Mouse (Mus musculus) limb, embryonic 11.5 days (tissue): ENCODE measurements around the gene Acss2. TPM values are rescaled to one million over a fixed set of nuclear protein-coding genes. Genes with fewer than 3 reads are reported as not detected.
"Not testable (repeated sequence)": the region's sequence is repeated elsewhere in the genome, so short reads cannot be mapped to it uniquely, and the experiment has no call there.

Experiments
- ATAC-seq: fragments of 200-750 bp; cut with Nextera tagmentation; 2 replicates; pipeline ENCODE4 v1.8.0; 2017; ENCODE audit warnings: low read depth; ENCODE audit not compliant: insufficient number of reproducible peaks, low FRiP score, low TSS enrichment
- DNase-seq: peaks from one replicate; pipeline ENCODE4 v3.0.0-alpha.2; 2015; ENCODE audit warnings: low spot score
- H3K27ac ChIP-seq: fragments of 300-500 bp; sonication (generic); replicated peaks from 2 replicates; pipeline ENCODE4 v1.5.1; 2014; ENCODE audit warnings: low read depth, mild to moderate bottlenecking, low read length
- H3K27me3 ChIP-seq: fragments of 300-500 bp; sonication (generic); 2 replicates; pipeline ENCODE4 v1.6.1; 2014; ENCODE audit warnings: mild to moderate bottlenecking, low read length, mixed read lengths; ENCODE audit not compliant: control insufficient read depth, insufficient read depth
- H3K36me3 ChIP-seq: fragments of 300-500 bp; sonication (generic); 2 replicates; pipeline ENCODE4 v1.6.1; 2014; ENCODE audit warnings: mild to moderate bottlenecking, low read length, moderate library complexity, mixed read lengths; ENCODE audit not compliant: control insufficient read depth, insufficient read depth
- H3K4me1 ChIP-seq: fragments of 300-500 bp; sonication (generic); 2 replicates; pipeline ENCODE4 v1.6.1; 2014; ENCODE audit warnings: low read length, mixed read lengths; ENCODE audit not compliant: control insufficient read depth, insufficient read depth
- H3K4me2 ChIP-seq: fragments of 300-500 bp; sonication (generic); 2 replicates; pipeline ENCODE4 v1.6.1; 2014; ENCODE audit warnings: low read depth, mild to moderate bottlenecking, moderate library complexity; ENCODE audit not compliant: severe bottlenecking
- H3K4me3 ChIP-seq: fragments of 300-500 bp; sonication (generic); 2 replicates; pipeline ENCODE4 v1.5.1; 2014; ENCODE audit warnings: low read depth, low read length
- H3K9ac ChIP-seq: fragments of 300-500 bp; sonication (generic); 2 replicates; pipeline ENCODE4 v1.6.1; 2014; ENCODE audit warnings: mild to moderate bottlenecking, low read length
- H3K9me3 ChIP-seq: fragments of 300-500 bp; sonication (generic); 2 replicates; pipeline ENCODE4 v1.6.1; 2016; ENCODE audit warnings: low read length; ENCODE audit not compliant: control insufficient read depth
- WGBS: fragments of 180-500 bp; shearing (Covaris S2); extraction: QIAGEN DNeasy Blood & Tissue Kit; methylation state at CpG from one replicate; pipeline ENCODE4 v1.1.7; 2014; 5-methylcytosine and 5-hydroxymethylcytosine counted together
- polyA plus RNA-seq: library from polyadenylated mRNA; unstranded; fragments of >200 nt; fragmentation: Nextera tagmentation; extraction: Ambion mirVana; gene quantifications from 2 replicates; pipeline ENCODE4 v1.2.1, GENCODE M21; 2014

Gene Acss2
- polyA plus RNA-seq, 1 experiment from 2014 or later: 10.7 TPM

- DNase-seq, H3K36me3 ChIP-seq, H3K9ac ChIP-seq, H3K27me3 ChIP-seq, H3K27ac ChIP-seq, ATAC-seq, H3K4me2 ChIP-seq, H3K9me3 ChIP-seq, H3K4me3 ChIP-seq, H3K4me1 ChIP-seq: not testable (repeated sequence)
- 77% methylated on average over 4 of the region's 4 CpGs for WGBS
Observed at GRCm38 (mm10) chr2:155605236-155605589, 87.5 kb downstream of the Acss2 start.

DNA sequence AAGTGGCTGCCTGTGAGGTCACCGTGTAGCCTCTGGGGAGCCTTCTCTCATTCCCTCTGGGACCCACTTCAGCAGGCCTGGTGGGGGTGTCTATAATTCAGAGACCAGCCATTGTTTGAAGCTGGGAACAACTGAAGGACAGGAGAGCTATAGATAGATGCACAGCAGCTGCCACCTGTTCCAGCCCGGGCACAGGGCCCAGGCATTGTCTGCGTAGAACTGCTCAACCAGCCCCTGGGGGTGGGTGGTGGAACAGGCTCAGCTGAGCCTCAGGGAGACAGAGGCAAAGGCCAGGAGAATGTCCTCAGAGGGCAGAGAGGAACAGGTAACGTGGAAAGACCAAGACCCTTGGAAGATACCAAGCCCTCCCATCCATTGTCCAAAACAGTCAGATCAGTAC is 88.6 kb downstream of the Acss2 start:
- Histone ChIP-seq H3K4me2 (no peak overlapping the region), H3K9ac (no peak overlapping the region), H3K4me1 (0 out of 2 replicates have a peak, but pooled peaks cover 2% of the 10 kb centered on the region), H3K36me3 (no peaks in the 10 kb centered on the region; the same call in 1 of the 2 replicates), H3K27ac (no peak overlapping the region), H3K27me3 (no peaks in the 10 kb centered on the region), H3K9me3 (no peaks in the 10 kb centered on the region), H3K4me3 (no peak overlapping the region)
- DNase-seq (no peak), ATAC-seq (no peak)
- WGBS: 88% methylated on average over 4 of the region's 4 CpGs

DNA sequence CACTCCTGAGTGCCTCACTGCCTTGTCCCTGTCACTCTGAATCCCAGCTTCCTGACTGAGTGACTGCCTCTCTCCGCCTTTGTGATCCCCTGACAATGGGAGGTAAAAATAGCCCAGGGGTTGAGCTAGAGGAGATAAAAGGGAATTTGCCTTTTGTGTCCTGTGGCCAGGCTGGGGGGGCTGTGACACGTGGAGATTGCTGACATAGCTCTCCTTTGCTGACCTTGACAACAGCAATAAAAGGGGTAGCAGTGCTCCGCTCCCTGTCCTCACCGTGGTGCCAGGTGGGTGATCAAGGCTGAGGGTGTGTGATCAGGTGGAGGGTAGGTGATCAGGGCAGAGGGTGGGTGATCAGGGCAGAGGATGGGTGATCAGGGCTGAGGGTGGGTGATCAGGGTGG is 93.2 kb downstream of the Acss2 start, which contains the start of gene Myh7b:
Gene Myh7b (plus strand): TSS at position 235 of the 400 bp plus-strand sequence.
- no peak within 1 kb of the TSS for H3K4me3 ChIP-seq
- H3K27ac ChIP-seq: no peak within 1 kb of the TSS
- H3K36me3 ChIP-seq: no peaks in the 10 kb centered on the region; the same call in 1 of the 2 replicates
- WGBS: 39% methylated on average over 4 of the region's 4 CpGs
- DNase-seq (no peak), ATAC-seq (no peak)
- H3K27me3 ChIP-seq: no peaks in the 10 kb centered on the region
- no peaks in the 10 kb centered on the region for H3K9me3 ChIP-seq
- no peak within 1 kb of the TSS for H3K4me2 ChIP-seq
- peaks cover 3% of the 10 kb centered on the region; the same call in 1 of the 2 replicates for H3K4me1 ChIP-seq
- H3K9ac ChIP-seq: no peak within 1 kb of the TSS

DNA sequence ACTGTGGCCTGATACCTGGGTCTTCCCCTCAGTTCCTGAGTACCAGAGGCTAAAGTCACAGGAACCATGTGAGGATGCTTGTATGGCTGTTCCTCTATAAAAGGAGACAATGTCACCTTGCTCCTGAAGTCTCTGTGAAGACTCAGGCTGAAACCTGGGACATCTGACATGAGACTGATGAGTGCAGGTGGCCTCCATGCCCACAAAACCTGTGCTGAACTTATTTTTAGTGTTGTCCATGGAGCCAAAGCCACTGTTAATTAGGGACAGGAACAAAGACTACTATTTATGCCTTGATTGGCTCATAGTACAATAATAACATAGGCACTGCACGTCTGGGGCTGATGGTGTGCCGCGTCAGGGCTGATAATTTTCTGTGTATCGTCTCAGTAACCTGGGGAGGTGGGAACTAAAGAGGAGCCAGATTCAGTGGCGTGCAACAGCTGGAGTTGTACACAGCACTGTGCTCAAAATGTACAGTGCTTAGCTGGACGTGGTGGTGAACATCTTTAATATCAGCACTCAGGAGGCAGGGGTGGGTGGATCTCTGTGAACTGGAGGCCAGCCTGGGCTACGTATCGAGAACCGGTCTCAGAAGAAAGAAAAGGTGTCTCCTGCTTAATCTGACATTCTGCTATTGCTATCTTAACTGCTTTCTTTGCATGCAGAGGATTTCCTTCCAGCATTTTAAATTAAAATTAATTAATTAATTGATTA is 94.2 kb downstream of the Acss2 start:
- Histone ChIP-seq H3K9ac (no peak overlapping the region), H3K4me1 (peaks cover 3% of the 10 kb centered on the region; the same call in 1 of the 2 replicates), H3K27me3 (no peaks in the 10 kb centered on the region), H3K27ac (no peak overlapping the region), H3K4me2 (no peak overlapping the region), H3K4me3 (no peak overlapping the region), H3K9me3 (no peaks in the 10 kb centered on the region), H3K36me3 (no peaks in the 10 kb centered on the region; the same call in 1 of the 2 replicates)
- ATAC-seq: no peak
- 87% methylated on average over 9 of the region's 9 CpGs for WGBS
- DNase-seq: no peak

GRCm38 (mm10) chr2:155613326-155613755 is 95.6 kb downstream of the Acss2 start:
- Histone ChIP-seq H3K36me3 (no peaks in the 10 kb centered on the region; the same call in 1 of the 2 replicates), H3K9me3 (no peaks in the 10 kb centered on the region), H3K4me2 (peak overlapping the region; percentile 45), H3K4me1 (peaks cover 3% of the 10 kb centered on the region; the same call in 1 of the 2 replicates), H3K9ac (no peak overlapping the region), H3K27me3 (no peaks in the 10 kb centered on the region), H3K4me3 (peak overlapping the region; percentile 5; the same call in 1 of the 2 replicates), H3K27ac (no peak overlapping the region)
- DNase-seq: peak; percentile 76
- 5% methylated on average over 20 of the region's 20 CpGs for WGBS
- ATAC-seq: peak; percentile 76; the same call in 1 of the 2 replicates

GRCm38 (mm10) chr2:155613953-155614352 is 96.2 kb downstream of the Acss2 start:
- H3K4me2 ChIP-seq: peak overlapping the region; percentile 45; the same call in 1 of the 2 replicates
- H3K4me3 ChIP-seq: no peak overlapping the region
- 67% methylated on average over 8 of the region's 8 CpGs for WGBS
- H3K27ac ChIP-seq: no peak overlapping the region
- no peak overlapping the region for H3K9ac ChIP-seq
- no peak for ATAC-seq
- no peaks in the 10 kb centered on the region; the same call in 1 of the 2 replicates for H3K36me3 ChIP-seq
- H3K27me3 ChIP-seq: no peaks in the 10 kb centered on the region
- DNase-seq: no peak
- no peaks in the 10 kb centered on the region for H3K9me3 ChIP-seq
- peaks cover 3% of the 10 kb centered on the region; the same call in 1 of the 2 replicates for H3K4me1 ChIP-seq

GRCm38 (mm10) chr2:155616971-155617370 is 99.2 kb downstream of the Acss2 start:
- Histone ChIP-seq H3K4me1 (peaks cover 3% of the 10 kb centered on the region; the same call in 1 of the 2 replicates), H3K4me2 (no peak overlapping the region), H3K36me3 (no peaks in the 10 kb centered on the region), H3K9me3 (no peaks in the 10 kb centered on the region), H3K9ac (no peak overlapping the region), H3K4me3 (no peak overlapping the region), H3K27me3 (no peaks in the 10 kb centered on the region), H3K27ac (no peak overlapping the region)
- 55% methylated on average over 6 of the region's 6 CpGs for WGBS
- ATAC-seq (no peak), DNase-seq (no peak)

DNA sequence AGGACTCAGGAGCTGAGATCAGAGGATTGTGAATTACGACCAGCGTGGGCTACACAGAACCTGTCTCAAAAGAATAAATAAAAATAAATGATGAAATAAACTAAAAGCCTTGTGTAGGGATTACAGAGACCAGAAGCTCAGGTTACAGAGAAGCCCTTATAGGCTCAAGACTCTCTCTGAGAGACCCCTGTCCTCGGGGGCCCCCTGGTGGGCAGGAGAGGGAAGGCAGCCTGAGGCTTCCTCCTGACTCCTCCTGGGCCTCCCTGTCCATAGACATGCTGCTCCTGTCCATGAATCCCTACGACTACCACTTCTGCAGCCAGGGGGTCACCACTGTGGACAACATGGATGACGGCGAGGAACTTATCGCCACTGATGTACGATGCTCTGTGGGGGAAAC is 102.1 kb downstream of the Acss2 start:
- no peak overlapping the region for H3K27ac ChIP-seq

More for the DNA sequence above, 102.1 kb downstream of the Acss2 start:
- ATAC-seq (peak; percentile 63), DNase-seq (peak; percentile 92)
- no peaks in the 10 kb centered on the region for H3K4me1 ChIP-seq
- no peak overlapping the region for H3K4me2 ChIP-seq
- H3K27me3 ChIP-seq: no peaks in the 10 kb centered on the region; the same call in 1 of the 2 replicates
- H3K4me3 ChIP-seq: no peak overlapping the region
- no peaks in the 10 kb centered on the region for H3K9me3 ChIP-seq
- no peak overlapping the region for H3K9ac ChIP-seq
- WGBS: 16% methylated on average over 8 of the region's 8 CpGs
- H3K36me3 ChIP-seq: no peaks in the 10 kb centered on the region
